Mouse (Mus musculus) embryo, embryonic 11.5 days (tissue): Measurements from ENCODE around the gene Pym1.

Experiments used
- DNase-seq: peaks from one replicate; pipeline ENCODE4 v3.0.0-alpha.2; 2012; ENCODE audit warnings: low read depth, low spot score

Gene Pym1

GRCm38 (mm10) chr10:128804271-128805091 is 56.8 kb downstream of the Pym1 start, which contains the start of gene Tmem198b:
TSS of gene Tmem198b (minus strand) at chr10:128804370.
- DNase-seq, result peak; percentile 70

- DNase-seq, result peak; percentile 98
Observed at GRCm38 (mm10) chr10:128805092-128806000, 57.7 kb downstream of the Pym1 start.

GRCm38 (mm10) chr10:128806086-128806485 is 58.4 kb downstream of the Pym1 start:
- DNase-seq, result no peak

- DNase-seq, result no peak
Observed at GRCm38 (mm10) chr10:128807018-128807417, 59.3 kb downstream of the Pym1 start.
